Mouse (Mus musculus): ENCODE measurements around the gene Tbc1d7. TPM values are rescaled to one million over a fixed set of nuclear protein-coding genes. Genes with fewer than 3 reads are reported as not detected.

Tbc1d7 gene
- polyA plus RNA-seq (2012; fragmentation: generic; extraction: Trizol) = 15.9 TPM
- long read RNA-seq, experiment 1, transcript Tbc1d7-201 (8 exons, 1,239 nt) = minor isoform, 6 of 44 reads
- long read RNA-seq, experiment 1, transcript Tbc1d7-202 (8 exons, 1,246 nt) = major isoform, 33 of 44 reads
- long read RNA-seq, experiment 1, partial matches to known transcripts = 2 of 44 reads
- long read RNA-seq, experiment 1, other reads (novel, unspliced or antisense) = 3 of 44 reads
- long read RNA-seq, experiment 2, transcript Tbc1d7-201 (8 exons, 1,239 nt) = minor isoform, 8 of 23 reads
- long read RNA-seq, experiment 2, transcript Tbc1d7-202 (8 exons, 1,246 nt) = major isoform, 14 of 23 reads
- long read RNA-seq, experiment 2, partial matches to known transcripts = 0 of 23 reads
- long read RNA-seq, experiment 2, other reads (novel, unspliced or antisense) = 1 of 23 reads

- TF ChIP-seq USF1 (IDR thresholded peaks at IDR 0.05; ENCODE audit: low read depth) = no peak
- TF ChIP-seq MYOD1 (IDR thresholded peaks at IDR 0.05; ENCODE audit: control insufficient read depth, insufficient read length, low read depth) = no peak
- peak; percentile 94 for TF ChIP-seq MAX (IDR thresholded peaks at IDR 0.05)
- Histone ChIP-seq H3K79me2 (ENCODE audit: control insufficient read depth, insufficient read depth) (no peaks in the 10 kb centered on the region), H3K27me3 (ENCODE audit: control insufficient read depth, insufficient read depth, insufficient read length) (no peaks in the 10 kb centered on the region), H3K4me3 (ENCODE audit: insufficient read depth, poor library complexity, severe bottlenecking) (peak within 1 kb of the TSS; percentile 50), H3K79me3 (ENCODE audit: low read depth) (no peaks in the 10 kb centered on the region), H3K36me3 (ENCODE audit: control insufficient read depth, insufficient read depth) (no peaks in the 10 kb centered on the region), H3ac (ENCODE audit: control insufficient read depth, insufficient read length, low read depth) (peak within 1 kb of the TSS; percentile 82)
Measured at GRCm38 (mm10) chr13:43171020-43171710, at the start of gene Tbc1d7. Gene Tbc1d7, minus strand, starts transcription at chr13:43171501.

- H3K79me2 ChIP-seq (ENCODE audit: control insufficient read depth, insufficient read depth) = peaks cover 42% of the 10 kb centered on the region
- peaks cover 20% of the 10 kb centered on the region for H3K79me3 ChIP-seq (ENCODE audit: low read depth)
- no peak for TF ChIP-seq USF1 (IDR thresholded peaks at IDR 0.05; ENCODE audit: low read depth)
- no peak for TF ChIP-seq MYOD1 (IDR thresholded peaks at IDR 0.05; ENCODE audit: control insufficient read depth, insufficient read length, low read depth)
- no peak for TF ChIP-seq MYOG (IDR thresholded peaks at IDR 0.05; ENCODE audit: control insufficient read depth, extremely low read depth, insufficient read length)
- TF ChIP-seq CEBPB (IDR thresholded peaks at IDR 0.05; ENCODE audit: low read depth) = no peak
- TF ChIP-seq FOSL1 (IDR thresholded peaks at IDR 0.05; ENCODE audit: insufficient read depth, low read length, poor library complexity, severe bottlenecking) = no peak
- TF ChIP-seq CTCF (IDR thresholded peaks at IDR 0.05; ENCODE audit: control insufficient read depth, insufficient read depth, insufficient read length) = no peak
- no peak overlapping the region for H3ac ChIP-seq (ENCODE audit: control insufficient read depth, insufficient read length, low read depth)
- H3K27me3 ChIP-seq (ENCODE audit: control insufficient read depth, insufficient read depth, insufficient read length) = no peaks in the 10 kb centered on the region
- no peak overlapping the region for H3K4me3 ChIP-seq (ENCODE audit: insufficient read depth, poor library complexity, severe bottlenecking)
- no peaks in the 10 kb centered on the region for H3K36me3 ChIP-seq (ENCODE audit: control insufficient read depth, insufficient read depth)
Measured at GRCm38 (mm10) chr13:43220635-43221034, 49.3 kb upstream of the Tbc1d7 start.

GRCm38 (mm10) chr13:43218764-43219163 lies 47.5 kb upstream of the Tbc1d7 start:
- H3ac ChIP-seq (ENCODE audit: control insufficient read depth, insufficient read length, low read depth) = no peak overlapping the region
- no peaks in the 10 kb centered on the region for H3K36me3 ChIP-seq (ENCODE audit: control insufficient read depth, insufficient read depth)
- no peak overlapping the region for H3K4me3 ChIP-seq (ENCODE audit: insufficient read depth, poor library complexity, severe bottlenecking)
- peaks cover 41% of the 10 kb centered on the region for H3K79me2 ChIP-seq (ENCODE audit: control insufficient read depth, insufficient read depth)
- peaks cover 18% of the 10 kb centered on the region for H3K79me3 ChIP-seq (ENCODE audit: low read depth)
- no peak for TF ChIP-seq MYOG (IDR thresholded peaks at IDR 0.05; ENCODE audit: control insufficient read depth, extremely low read depth, insufficient read length)
- no peak for TF ChIP-seq MYOD1 (IDR thresholded peaks at IDR 0.05; ENCODE audit: control insufficient read depth, insufficient read length, low read depth)
- no peak for TF ChIP-seq CEBPB (IDR thresholded peaks at IDR 0.05; ENCODE audit: low read depth)
- TF ChIP-seq FOSL1 (IDR thresholded peaks at IDR 0.05; ENCODE audit: insufficient read depth, low read length, poor library complexity, severe bottlenecking) = no peak
- TF ChIP-seq MAX (IDR thresholded peaks at IDR 0.05) = no peak
- H3K27me3 ChIP-seq (ENCODE audit: control insufficient read depth, insufficient read depth, insufficient read length) = no peaks in the 10 kb centered on the region

GRCm38 (mm10) chr13:43218284-43218683 lies 47.0 kb upstream of the Tbc1d7 start:
- Histone ChIP-seq H3K79me2 (ENCODE audit: control insufficient read depth, insufficient read depth) (peaks cover 42% of the 10 kb centered on the region), H3K27me3 (ENCODE audit: control insufficient read depth, insufficient read depth, insufficient read length) (no peaks in the 10 kb centered on the region), H3K36me3 (ENCODE audit: control insufficient read depth, insufficient read depth) (no peaks in the 10 kb centered on the region), H3K4me3 (ENCODE audit: insufficient read depth, poor library complexity, severe bottlenecking) (no peak overlapping the region), H3ac (ENCODE audit: control insufficient read depth, insufficient read length, low read depth) (no peak overlapping the region), H3K79me3 (ENCODE audit: low read depth) (peaks cover 18% of the 10 kb centered on the region)
- TF ChIP-seq CTCF (IDR thresholded peaks at IDR 0.05; ENCODE audit: control insufficient read depth, insufficient read depth, insufficient read length) (no peak), USF1 (IDR thresholded peaks at IDR 0.05; ENCODE audit: low read depth) (no peak), MYOD1 (IDR thresholded peaks at IDR 0.05; ENCODE audit: control insufficient read depth, insufficient read length, low read depth) (no peak)

GRCm38 (mm10) chr13:43217686-43218085 lies 46.4 kb upstream of the Tbc1d7 start:
- Histone ChIP-seq H3K27me3 (ENCODE audit: control insufficient read depth, insufficient read depth, insufficient read length) (no peaks in the 10 kb centered on the region), H3K4me3 (ENCODE audit: insufficient read depth, poor library complexity, severe bottlenecking) (no peak overlapping the region), H3K79me2 (ENCODE audit: control insufficient read depth, insufficient read depth) (peaks cover 42% of the 10 kb centered on the region), H3ac (ENCODE audit: control insufficient read depth, insufficient read length, low read depth) (no peak overlapping the region), H3K36me3 (ENCODE audit: control insufficient read depth, insufficient read depth) (no peaks in the 10 kb centered on the region), H3K79me3 (ENCODE audit: low read depth) (peaks cover 14% of the 10 kb centered on the region)
- TF ChIP-seq MYOD1 (IDR thresholded peaks at IDR 0.05; ENCODE audit: control insufficient read depth, insufficient read length, low read depth) = no peak
- no peak for TF ChIP-seq CTCF (IDR thresholded peaks at IDR 0.05; ENCODE audit: control insufficient read depth, insufficient read depth, insufficient read length)
- TF ChIP-seq USF1 (IDR thresholded peaks at IDR 0.05; ENCODE audit: low read depth) = no peak
- TF ChIP-seq MAX (IDR thresholded peaks at IDR 0.05) = no peak
- TF ChIP-seq CEBPB (IDR thresholded peaks at IDR 0.05; ENCODE audit: low read depth) = no peak
- no peak for TF ChIP-seq FOSL1 (IDR thresholded peaks at IDR 0.05; ENCODE audit: insufficient read depth, low read length, poor library complexity, severe bottlenecking)

- H3K79me3 ChIP-seq (ENCODE audit: low read depth) = peaks cover 13% of the 10 kb centered on the region
- no peak for TF ChIP-seq MYOG (IDR thresholded peaks at IDR 0.05; ENCODE audit: control insufficient read depth, extremely low read depth, insufficient read length)
- no peak for TF ChIP-seq CTCF (IDR thresholded peaks at IDR 0.05; ENCODE audit: control insufficient read depth, insufficient read depth, insufficient read length)
- TF ChIP-seq MYOD1 (IDR thresholded peaks at IDR 0.05; ENCODE audit: control insufficient read depth, insufficient read length, low read depth) = no peak
- no peak for TF ChIP-seq FOSL1 (IDR thresholded peaks at IDR 0.05; ENCODE audit: insufficient read depth, low read length, poor library complexity, severe bottlenecking)
- TF ChIP-seq CEBPB (IDR thresholded peaks at IDR 0.05; ENCODE audit: low read depth) = no peak
- TF ChIP-seq USF1 (IDR thresholded peaks at IDR 0.05; ENCODE audit: low read depth) = no peak
- no peak for TF ChIP-seq MAX (IDR thresholded peaks at IDR 0.05)
- H3K4me3 ChIP-seq (ENCODE audit: insufficient read depth, poor library complexity, severe bottlenecking) = no peak overlapping the region
- peaks cover 42% of the 10 kb centered on the region for H3K79me2 ChIP-seq (ENCODE audit: control insufficient read depth, insufficient read depth)
- H3K27me3 ChIP-seq (ENCODE audit: control insufficient read depth, insufficient read depth, insufficient read length) = no peaks in the 10 kb centered on the region
- H3ac ChIP-seq (ENCODE audit: control insufficient read depth, insufficient read length, low read depth) = no peak overlapping the region
- H3K36me3 ChIP-seq (ENCODE audit: control insufficient read depth, insufficient read depth) = no peaks in the 10 kb centered on the region
Measured at GRCm38 (mm10) chr13:43217059-43217458, 45.8 kb upstream of the Tbc1d7 start.

All from C2C12 (cell line).